Mouse (Mus musculus): ENCODE results near the gene Gga1. TPM values are rescaled to one million over a fixed set of nuclear protein-coding genes. Genes with fewer than 3 reads are reported as not detected.

Gga1 gene
- total RNA-seq, 2 experiments from 2014 or later, result 56.8 to 58.0 TPM

DNA sequence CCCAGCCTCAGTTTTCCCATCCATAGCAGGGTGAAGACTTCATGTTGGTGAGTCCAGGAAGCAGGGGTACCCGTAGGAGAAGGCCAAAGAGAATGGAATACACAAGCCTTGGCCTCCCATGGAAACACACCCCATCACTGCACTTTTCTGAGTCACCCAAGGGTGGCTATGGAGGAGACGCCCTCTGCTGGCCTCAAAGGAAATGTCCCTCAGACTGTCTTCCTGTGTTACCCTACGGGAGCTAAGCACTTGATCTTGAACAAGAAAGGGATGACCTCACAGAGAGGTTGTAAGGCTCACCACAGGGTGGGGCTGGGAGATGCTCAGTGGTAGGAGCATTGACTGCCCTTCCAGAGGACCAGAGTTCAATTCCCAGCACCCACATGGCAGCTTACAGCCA lies 54.6 kb downstream of the Gga1 start:
- no peak for DNase-seq (ENCODE audit: low spot score in 2 of 2)

DNA sequence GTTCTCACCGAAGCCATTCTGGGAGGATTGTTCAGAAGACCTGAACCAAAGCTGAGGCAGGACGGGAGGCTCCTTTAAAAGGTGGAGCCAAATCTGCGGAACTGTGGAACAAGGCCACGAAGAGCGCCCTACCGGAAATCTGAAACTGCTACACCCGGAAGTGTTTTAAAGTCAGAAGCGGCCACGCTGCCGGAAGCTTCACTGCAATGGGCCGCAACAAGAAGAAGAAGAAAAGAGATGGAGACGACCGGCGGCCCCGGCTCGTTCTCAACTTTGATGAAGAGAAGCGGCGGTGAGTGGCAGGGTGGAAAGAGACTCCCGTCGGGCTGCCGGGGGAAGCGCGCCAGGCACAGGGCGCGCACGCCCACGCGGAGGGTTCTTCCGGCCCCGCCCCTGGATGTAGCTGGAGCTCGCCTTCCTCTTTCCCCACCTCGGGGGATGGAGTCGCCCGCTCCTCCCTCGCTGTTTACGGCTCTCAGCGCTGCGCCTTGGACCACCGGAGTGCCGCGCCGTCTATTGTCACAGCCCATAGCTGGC lies 57.9 kb downstream of the Gga1 start, which contains the start of gene Nol12:
Gene Nol12 (plus strand): TSS at position 150 of the 537 bp plus-strand sequence.
- DNase-seq (ENCODE audit: low spot score in 2 of 2), result peak; percentile 90 to 92

DNA sequence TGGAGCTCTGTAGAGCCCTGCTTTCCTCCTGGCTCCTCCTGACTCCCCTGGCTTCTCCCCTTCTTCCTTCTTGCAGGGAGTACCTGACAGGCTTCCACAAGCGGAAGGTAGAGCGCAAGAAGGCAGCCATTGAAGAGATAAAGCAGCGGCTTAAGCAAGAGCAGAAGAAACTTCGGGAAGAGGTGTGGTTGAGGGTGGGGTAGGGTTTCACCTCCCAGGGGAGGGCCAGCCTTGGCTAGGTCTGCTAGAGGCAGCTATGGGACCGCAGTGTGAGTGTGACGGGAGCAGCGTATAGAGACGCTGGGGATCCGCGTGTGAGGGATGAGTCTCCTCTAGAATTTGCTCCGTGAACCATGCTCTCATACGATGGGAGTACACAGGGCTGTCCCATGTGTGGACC lies 59.4 kb downstream of the Gga1 start:
- DNase-seq (ENCODE audit: low spot score in 2 of 2), result no peak

DNA sequence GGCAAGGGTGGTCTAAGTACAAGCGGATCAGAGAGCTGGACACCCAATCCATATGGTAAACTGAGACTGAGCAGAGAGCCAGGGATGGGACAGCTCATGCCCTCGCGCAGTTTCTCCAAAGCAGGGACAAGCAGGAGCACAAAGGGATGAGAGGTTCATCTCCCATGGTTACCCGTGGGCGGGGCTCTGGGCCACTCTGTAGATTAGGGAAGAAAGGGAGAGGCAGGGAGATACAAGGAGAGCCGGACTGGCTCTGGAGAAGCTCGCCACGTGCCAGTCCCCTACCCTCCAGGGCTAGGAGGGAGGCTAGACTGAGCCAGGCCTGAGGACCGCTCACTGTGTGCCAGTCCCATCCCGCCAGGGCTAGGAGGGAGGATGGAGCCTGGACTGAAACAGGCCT lies 60.3 kb downstream of the Gga1 start:
- DNase-seq (ENCODE audit: low spot score in 2 of 2), result no peak

DNA sequence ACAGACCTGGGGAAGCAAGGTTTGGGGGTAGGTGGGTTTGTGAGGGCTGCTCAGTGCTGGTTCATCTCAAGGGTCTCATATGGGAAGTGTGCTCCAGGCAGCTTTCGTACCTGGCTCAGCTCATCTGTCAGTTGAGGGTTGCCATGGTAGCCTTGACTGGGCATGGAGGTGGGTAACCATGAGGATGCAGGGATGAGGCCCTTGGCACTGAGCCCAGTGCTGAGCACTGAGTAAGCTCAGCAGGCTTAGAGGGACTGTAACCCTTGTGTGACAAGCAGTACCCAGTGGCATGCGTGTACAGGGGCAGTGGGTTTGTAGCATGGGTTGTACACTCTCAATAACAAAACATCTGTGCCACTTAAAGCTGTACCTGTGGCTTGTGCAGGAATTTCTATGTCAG lies 61.0 kb downstream of the Gga1 start:
- DNase-seq (ENCODE audit: low spot score in 2 of 2), result no peak

DNA sequence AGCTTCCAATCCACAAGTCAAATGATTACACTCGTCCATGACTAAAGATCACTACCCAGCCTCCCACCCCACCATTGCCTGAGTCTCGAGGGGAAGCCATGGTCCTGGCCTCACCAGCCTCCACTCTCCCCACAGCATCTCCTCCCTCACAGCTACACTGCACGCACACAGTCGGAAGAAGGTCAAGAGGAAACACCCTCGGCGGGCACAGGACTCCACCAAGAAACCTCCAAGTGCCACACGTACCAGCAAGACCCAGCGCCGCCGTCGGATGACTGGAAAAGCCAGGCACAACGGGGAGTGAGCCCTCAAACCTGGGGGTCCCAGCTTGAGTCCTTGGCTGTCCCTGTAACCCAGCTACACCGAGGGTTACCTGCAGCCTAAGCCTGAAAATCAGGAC lies 63.3 kb downstream of the Gga1 start:
- no peak for DNase-seq (ENCODE audit: low spot score in 2 of 2)

DNA sequence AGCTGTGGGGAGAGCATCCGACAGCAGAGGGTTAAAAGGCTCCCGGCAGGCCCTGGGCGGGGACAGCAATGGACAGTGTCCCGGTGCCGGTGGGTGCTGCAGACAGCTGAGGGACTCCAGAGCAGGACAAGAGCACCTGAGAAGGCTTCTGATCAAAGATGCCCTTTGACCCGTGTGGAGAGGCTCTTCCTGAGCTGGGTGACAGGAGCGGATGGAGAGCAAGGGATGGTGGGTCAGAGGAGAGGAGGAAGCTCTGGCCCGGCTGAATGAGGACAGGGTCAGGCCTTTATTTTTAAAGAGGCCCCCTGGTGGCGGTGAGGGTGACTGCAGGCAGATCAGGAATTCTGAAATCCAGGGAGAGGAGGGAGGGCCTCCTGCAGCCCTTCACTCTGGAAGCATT lies 65.7 kb downstream of the Gga1 start:
- peak; percentile 89 to 90 for DNase-seq (ENCODE audit: low spot score in 2 of 2)

Small RNA genes lying within 50 kb of the gene (microRNA-seq; reads per million reads assigned to microRNA genes)
- gene Mir6955, result 1.1 to 2.0 reads per million in 2 experiments

Other genes starting within 250 kb of the Gga1 start
- gene Elfn2, start 158.4 kb upstream of the Gga1 start, total RNA-seq (2021), result 100 to 1,000 TPM; 127 to 138 TPM
- gene Mfng, start 103.7 kb upstream of the Gga1 start, total RNA-seq (2021), result 10 to 100 TPM in 1 of 2 experiments, 1 to 10 TPM in 1; 9.2 to 10.4 TPM
- gene Card10, start 74.1 kb upstream of the Gga1 start, total RNA-seq (2021), result 1 to 10 TPM; 5.8 to 6.0 TPM
- 1 to 10 TPM; 7.6 to 8.5 TPM for gene Cdc42ep1, start 34.6 kb upstream of the Gga1 start, total RNA-seq (2021)
- not detected for gene Lgals2, start 21.7 kb upstream of the Gga1 start, total RNA-seq (2021)
- gene Gm49510, start 22.5 kb downstream of the Gga1 start, total RNA-seq (2021), result not detected
- gene Sh3bp1, start 22.6 kb downstream of the Gga1 start, total RNA-seq (2021), result 10 to 100 TPM in 1 of 2 experiments, 1 to 10 TPM in 1; 8.6 to 12.1 TPM
- gene Pdxp, start 36.7 kb downstream of the Gga1 start, total RNA-seq (2021), result 100 to 1,000 TPM; 135 to 139 TPM
- 10 to 100 TPM; 31.2 to 37.7 TPM for gene Lgals1, start 49.5 kb downstream of the Gga1 start, total RNA-seq (2021)
- gene Nol12, start 57.7 kb downstream of the Gga1 start, total RNA-seq (2021), result 10 to 100 TPM; 43.0 to 43.2 TPM
- 10 to 100 TPM; 26.4 to 28.9 TPM for gene Triobp, start 70.5 kb downstream of the Gga1 start, total RNA-seq (2021)
- 10 to 100 TPM; 80.6 to 80.7 TPM for gene H1f0, start 151.3 kb downstream of the Gga1 start, total RNA-seq (2021)
- gene Galr3, start 164.7 kb downstream of the Gga1 start, total RNA-seq (2021), result under 1 TPM; 0.33 to 0.48 TPM
- gene Ankrd54, start 185.7 kb downstream of the Gga1 start, total RNA-seq (2021), result 10 to 100 TPM; 19.5 to 22.2 TPM
- 100 to 1,000 TPM in 1 of 2 experiments, 10 to 100 TPM in 1; 94.6 to 102 TPM for gene Eif3l, start 198.0 kb downstream of the Gga1 start, total RNA-seq (2021)
- 10 to 100 TPM; 30.4 to 33.0 TPM for gene Micall1, start 231.7 kb downstream of the Gga1 start, total RNA-seq (2021)